Mouse (Mus musculus): Measurements from ENCODE around the gene Haghl. TPM values are rescaled to one million over a fixed set of nuclear protein-coding genes. Genes with fewer than 3 reads are reported as not detected.

Gene Haghl
- polyA plus RNA-seq, 1 experiment from 2014 or later: 108 TPM

DNA sequence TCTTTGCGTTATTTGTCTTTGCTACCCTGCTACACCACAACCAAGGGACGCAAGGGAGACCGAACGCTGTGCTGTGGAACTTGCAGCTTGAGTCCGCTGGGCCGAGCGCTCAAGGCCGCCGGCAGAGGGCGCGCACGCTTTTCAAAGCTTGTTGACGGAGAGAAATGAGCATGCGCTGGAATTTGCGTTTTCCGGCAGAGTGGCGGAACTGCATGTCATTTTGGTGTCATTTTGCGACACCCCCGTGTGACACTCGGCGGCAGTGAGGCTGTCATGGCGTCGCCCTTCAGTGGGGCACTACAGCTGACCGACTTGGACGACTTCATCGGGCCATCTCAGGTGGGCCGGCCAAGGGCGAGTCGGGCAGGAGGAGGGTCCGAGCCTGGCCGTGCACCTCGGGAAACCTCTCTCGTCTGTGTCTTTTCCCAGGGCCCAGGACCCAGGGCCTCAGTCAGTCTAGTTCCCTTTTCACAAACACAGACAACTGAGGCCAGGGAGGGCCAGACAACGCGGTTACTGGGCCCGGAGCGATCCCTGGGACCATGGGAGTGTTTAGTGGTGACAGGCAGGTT is 11.8 kb downstream of the Haghl start, which contains the start of gene Narfl:
Narfl (plus strand) TSS at position 228 of the 572 bp plus-strand sequence.
- peak; percentile 90 for ATAC-seq
- no peaks in the 10 kb centered on the region for H3K9me3 ChIP-seq (replicated peaks)
- peak within 1 kb of the TSS; percentile 73 for H3K4me3 ChIP-seq
- WGBS: under 1% methylated on average over 37 of the region's 37 CpGs
- 0 out of 2 replicates have a peak, but pooled peaks cover 4% of the 10 kb centered on the region for H3K27me3 ChIP-seq
- peaks cover 12% of the 10 kb centered on the region; the same call in 1 of the 2 replicates for H3K36me3 ChIP-seq (ENCODE audit: poor library complexity, severe bottlenecking)
- H3K4me1 ChIP-seq: peaks cover 12% of the 10 kb centered on the region
- H3K27ac ChIP-seq: no peak within 1 kb of the TSS
- peak within 1 kb of the TSS; percentile 93 for H3K4me2 ChIP-seq
- H3K9ac ChIP-seq: peak within 1 kb of the TSS; percentile 84

DNA sequence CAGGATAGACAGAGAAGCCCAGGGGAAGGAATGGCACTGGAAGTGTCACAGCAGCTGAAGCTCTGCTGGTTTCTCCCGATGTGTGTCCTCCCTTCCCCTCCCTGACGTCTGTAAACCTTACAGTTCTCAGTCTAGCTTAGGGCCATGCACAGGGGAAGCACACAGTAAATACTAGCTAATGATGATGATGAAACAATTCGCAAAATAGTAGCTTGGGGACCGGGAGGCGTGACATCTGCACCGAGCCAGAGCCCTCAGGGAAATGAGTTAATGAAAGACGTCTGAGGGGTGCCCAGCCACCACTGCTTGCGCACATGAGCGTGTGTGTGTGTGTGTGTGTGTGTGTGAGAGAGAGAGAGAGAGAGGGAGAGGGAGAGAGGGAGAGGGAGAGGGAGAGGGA is 16.1 kb downstream of the Haghl start:
- Histone ChIP-seq H3K9me3 (replicated peaks) (no peaks in the 10 kb centered on the region), H3K9ac (no peak overlapping the region), H3K4me1 (peaks cover 16% of the 10 kb centered on the region), H3K4me2 (no peak overlapping the region), H3K27ac (no peak overlapping the region), H3K36me3 (ENCODE audit: poor library complexity, severe bottlenecking) (no peaks in the 10 kb centered on the region), H3K27me3 (peaks cover 14% of the 10 kb centered on the region), H3K4me3 (no peak overlapping the region)
- no peak for ATAC-seq
- 60% methylated on average over 9 of the region's 9 CpGs for WGBS

DNA sequence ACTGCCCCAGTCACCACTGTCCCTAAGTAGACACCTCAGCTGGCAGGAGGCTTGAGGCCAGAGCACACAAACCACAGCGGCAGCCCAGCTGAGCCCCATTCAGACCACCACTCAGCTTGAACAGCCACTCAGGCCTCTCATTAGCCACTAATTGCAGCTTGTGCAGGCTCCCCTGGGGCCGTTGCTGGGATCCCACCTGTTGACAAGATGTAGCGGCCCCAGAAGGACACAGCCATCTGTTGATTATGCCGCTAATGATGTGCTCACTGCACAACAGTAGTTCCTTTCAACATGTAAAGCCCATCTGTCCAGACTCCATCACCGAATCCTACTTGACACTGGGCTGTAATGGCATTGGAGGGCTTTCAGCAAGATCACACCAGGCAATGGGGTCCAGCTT is 19.6 kb downstream of the Haghl start:
- 14% methylated on average over 5 of the region's 5 CpGs for WGBS

DNA sequence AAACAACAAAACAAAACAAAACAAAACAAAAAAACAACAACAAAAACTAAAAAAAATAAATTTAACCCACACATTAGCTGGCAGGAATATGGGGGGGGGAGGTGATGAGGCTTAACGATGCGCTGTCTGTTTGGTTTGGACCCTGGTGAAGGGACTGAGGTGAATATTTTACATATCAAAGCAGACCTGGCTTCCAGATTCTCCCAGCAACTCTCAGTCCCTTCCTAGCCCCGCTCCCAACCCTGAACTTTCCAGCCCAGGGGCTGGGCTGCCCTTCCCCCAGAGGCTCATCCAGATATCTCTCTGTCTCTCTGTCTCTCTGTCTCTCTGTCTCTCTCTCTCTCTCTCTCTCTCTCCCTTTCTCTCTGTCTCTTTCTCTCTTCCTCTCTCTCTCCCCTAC is 22.9 kb downstream of the Haghl start:
- Histone ChIP-seq H3K4me2 (no peak overlapping the region), H3K9ac (no peak overlapping the region), H3K27ac (no peak overlapping the region), H3K27me3 (0 out of 2 replicates have a peak, but pooled peaks cover 7% of the 10 kb centered on the region), H3K36me3 (ENCODE audit: poor library complexity, severe bottlenecking) (no peaks in the 10 kb centered on the region), H3K4me1 (peaks cover 10% of the 10 kb centered on the region), H3K4me3 (no peak overlapping the region), H3K9me3 (replicated peaks) (no peaks in the 10 kb centered on the region)
- WGBS: 34% methylated on average over 3 of the region's 3 CpGs
- no peak for ATAC-seq

More for the DNA sequence above, 19.6 kb downstream of the Haghl start:
- peak; percentile 74; the same call in 1 of the 2 replicates for ATAC-seq
- Histone ChIP-seq H3K36me3 (ENCODE audit: poor library complexity, severe bottlenecking) (no peaks in the 10 kb centered on the region), H3K4me1 (peaks cover 10% of the 10 kb centered on the region), H3K4me3 (no peak overlapping the region), H3K27ac (no peak overlapping the region), H3K4me2 (no peak overlapping the region), H3K27me3 (peaks cover 14% of the 10 kb centered on the region), H3K9me3 (replicated peaks) (no peaks in the 10 kb centered on the region), H3K9ac (0 out of 2 replicates have a peak overlapping the region, but pooled peaks have one; percentile 1)

DNA sequence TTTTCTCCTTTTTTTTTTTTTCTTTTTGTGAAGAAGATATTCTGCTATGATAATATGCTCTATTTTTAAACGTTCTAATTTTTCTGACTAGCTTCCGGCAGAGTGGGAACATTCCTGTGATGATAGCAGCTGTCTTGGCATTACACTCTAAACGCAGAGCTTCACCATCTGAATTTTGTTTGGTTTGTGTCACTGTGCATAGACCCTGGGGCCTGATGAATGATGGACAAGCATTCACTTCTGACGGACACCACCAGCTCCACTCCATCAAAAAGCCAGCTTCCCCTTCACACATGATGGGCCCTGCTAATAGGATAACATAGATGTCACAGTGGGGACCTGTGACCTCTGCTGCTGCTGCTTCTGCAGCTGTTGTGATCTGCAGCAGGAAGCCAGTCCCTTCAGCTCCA is 23.9 kb downstream of the Haghl start:
- Histone ChIP-seq H3K36me3 (ENCODE audit: poor library complexity, severe bottlenecking) (no peaks in the 10 kb centered on the region), H3K9me3 (replicated peaks) (no peaks in the 10 kb centered on the region), H3K27me3 (0 out of 2 replicates have a peak, but pooled peaks cover 4% of the 10 kb centered on the region), H3K4me3 (no peak overlapping the region), H3K27ac (no peak overlapping the region), H3K4me1 (peaks cover 9% of the 10 kb centered on the region), H3K9ac (no peak overlapping the region), H3K4me2 (no peak overlapping the region)
- 57% methylated on average over 4 of the region's 4 CpGs for WGBS
- no peak for ATAC-seq

DNA sequence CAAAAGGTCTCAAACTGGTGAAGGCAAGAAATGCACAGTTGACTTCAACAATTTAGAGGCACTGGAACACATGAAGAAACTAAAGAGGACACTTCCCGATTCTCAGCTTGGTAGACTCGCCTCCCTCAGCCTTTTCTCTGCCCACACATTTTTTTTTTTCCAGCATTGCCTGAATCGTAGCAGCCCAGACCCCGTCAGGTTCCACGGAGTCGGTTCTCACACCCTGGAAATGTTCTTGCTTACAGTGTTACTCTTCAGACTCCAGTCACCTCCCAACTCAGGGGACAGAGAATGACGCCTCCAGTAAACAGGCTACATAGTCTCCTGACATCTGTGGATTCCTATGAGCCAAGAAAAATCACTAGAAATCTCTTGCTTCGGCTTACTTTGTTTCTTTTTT is 25.3 kb downstream of the Haghl start:
- no peaks in the 10 kb centered on the region for H3K4me1 ChIP-seq
- H3K27ac ChIP-seq: no peak overlapping the region
- no peak overlapping the region for H3K4me3 ChIP-seq
- no peaks in the 10 kb centered on the region for H3K36me3 ChIP-seq (ENCODE audit: poor library complexity, severe bottlenecking)
- 80% methylated on average over 8 of the region's 8 CpGs for WGBS
- no peaks in the 10 kb centered on the region for H3K9me3 ChIP-seq (replicated peaks)
- 0 out of 2 replicates have a peak, but pooled peaks cover 4% of the 10 kb centered on the region for H3K27me3 ChIP-seq
- ATAC-seq: no peak
- H3K4me2 ChIP-seq: no peak overlapping the region
- H3K9ac ChIP-seq: no peak overlapping the region

DNA sequence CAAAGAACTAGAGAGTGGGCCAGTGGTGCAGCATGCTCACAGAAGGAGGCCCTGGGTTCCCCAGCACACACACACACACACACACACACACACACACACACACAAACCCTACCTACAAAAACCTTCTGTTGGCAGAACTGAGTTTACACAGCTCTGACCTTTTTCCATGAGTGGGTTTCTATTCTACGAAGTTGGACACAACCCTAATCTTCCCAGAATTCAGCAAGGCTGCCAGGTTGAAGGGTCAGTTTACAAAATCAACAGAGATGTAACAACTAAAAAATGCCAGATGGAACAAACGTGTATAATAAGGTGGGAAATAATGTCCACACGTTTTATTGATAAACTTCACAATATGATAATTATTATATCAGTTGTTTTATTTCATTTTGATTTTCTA is 27.8 kb downstream of the Haghl start:
- Histone ChIP-seq H3K9me3 (replicated peaks) (no peaks in the 10 kb centered on the region), H3K4me2 (no peak overlapping the region), H3K4me1 (no peaks in the 10 kb centered on the region), H3K9ac (no peak overlapping the region), H3K27me3 (0 out of 2 replicates have a peak, but pooled peaks cover 4% of the 10 kb centered on the region), H3K27ac (no peak overlapping the region), H3K4me3 (no peak overlapping the region), H3K36me3 (ENCODE audit: poor library complexity, severe bottlenecking) (no peaks in the 10 kb centered on the region)
- ATAC-seq: no peak
- whole genome bisulfite sequencing: 80% methylated on average over 3 of the region's 3 CpGs

DNA sequence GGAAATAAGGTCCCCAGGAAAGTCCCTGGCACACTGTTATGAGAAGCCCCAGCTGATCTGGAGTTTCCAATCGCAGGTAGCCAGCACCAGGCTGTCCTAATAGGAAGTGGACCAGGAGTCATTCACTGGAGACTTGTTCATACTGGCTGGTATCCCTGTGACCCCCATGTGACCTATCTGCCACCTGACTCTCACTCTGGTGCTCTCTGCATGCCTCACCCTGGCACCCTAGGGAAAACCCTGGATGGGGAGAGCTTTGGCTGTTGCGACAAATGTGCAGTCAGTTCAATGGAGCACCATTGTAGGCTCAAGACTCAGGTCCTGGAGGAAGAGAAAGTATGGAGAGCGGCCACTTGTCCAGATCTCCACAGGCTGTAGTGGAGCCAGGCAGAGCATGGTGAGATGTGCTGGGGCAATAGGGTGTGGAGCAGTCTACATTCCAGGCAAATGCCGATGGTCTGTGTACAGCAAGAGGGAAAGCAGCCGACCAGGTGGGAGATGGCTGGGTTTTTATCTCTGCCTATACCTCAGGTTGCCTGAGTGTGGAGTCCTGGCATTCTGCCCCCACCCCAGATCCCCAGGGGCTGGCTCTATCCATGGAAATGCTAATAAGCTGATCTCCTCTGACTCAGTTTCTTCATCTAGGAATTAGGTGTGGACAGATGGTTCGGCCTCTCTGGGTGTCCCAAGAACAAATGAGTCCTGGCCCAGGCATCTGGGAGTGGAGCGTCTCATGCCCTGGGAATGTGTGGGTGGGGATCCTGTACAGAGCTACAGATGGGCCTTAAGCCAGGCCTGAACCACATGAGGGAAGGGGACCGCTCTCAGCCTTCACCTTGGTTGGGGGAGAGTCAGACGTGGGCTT is 28.9 kb downstream of the Haghl start:
- Histone ChIP-seq H3K4me2 (no peak overlapping the region), H3K9me3 (replicated peaks) (no peaks in the 10 kb centered on the region), H3K9ac (no peak overlapping the region), H3K27ac (no peak overlapping the region), H3K27me3 (0 out of 2 replicates have a peak, but pooled peaks cover 4% of the 10 kb centered on the region), H3K36me3 (ENCODE audit: poor library complexity, severe bottlenecking) (no peaks in the 10 kb centered on the region), H3K4me3 (no peak overlapping the region), H3K4me1 (peaks cover 2% of the 10 kb centered on the region)
- 80% methylated on average over 9 of the region's 9 CpGs for WGBS
- ATAC-seq: no peak

DNA sequence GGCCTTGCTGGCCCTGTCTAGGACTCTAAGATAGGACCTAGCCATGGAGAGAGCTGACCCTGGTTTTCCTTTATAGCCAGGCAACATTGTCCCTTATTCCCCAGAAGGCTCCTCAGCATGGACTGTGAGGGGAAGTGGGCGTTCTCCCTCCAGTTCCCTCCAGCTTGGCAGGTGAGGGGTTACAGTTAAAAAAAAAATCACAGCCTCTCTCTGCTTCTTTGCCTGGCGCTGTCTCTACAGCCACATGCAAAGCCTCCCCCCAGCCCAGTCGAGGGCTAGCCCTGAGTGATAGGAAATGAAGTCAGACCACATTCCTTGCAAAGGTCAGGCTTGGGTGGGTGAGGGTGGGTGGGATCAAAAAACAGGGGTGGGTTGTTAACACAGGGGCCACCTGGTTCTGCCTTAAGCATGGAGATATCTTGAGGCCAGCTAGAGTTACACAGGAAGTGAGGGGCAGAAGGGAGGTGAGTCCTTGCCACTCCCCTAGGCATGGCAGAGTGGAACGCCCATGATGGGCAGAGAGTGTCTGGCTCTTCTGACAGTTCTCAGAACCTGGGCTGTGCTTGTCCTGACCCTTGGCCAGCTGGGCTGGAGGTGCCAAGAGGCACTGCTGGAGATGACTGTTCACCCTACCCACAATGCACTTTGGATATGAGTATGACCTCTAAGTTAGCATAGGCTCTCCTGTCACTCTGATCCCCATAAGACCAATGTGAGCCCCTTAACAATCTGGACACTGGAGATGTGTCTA is 29.7 kb downstream of the Haghl start:
- no peak for ATAC-seq
- 61% methylated on average over 4 of the region's 4 CpGs for WGBS

DNA sequence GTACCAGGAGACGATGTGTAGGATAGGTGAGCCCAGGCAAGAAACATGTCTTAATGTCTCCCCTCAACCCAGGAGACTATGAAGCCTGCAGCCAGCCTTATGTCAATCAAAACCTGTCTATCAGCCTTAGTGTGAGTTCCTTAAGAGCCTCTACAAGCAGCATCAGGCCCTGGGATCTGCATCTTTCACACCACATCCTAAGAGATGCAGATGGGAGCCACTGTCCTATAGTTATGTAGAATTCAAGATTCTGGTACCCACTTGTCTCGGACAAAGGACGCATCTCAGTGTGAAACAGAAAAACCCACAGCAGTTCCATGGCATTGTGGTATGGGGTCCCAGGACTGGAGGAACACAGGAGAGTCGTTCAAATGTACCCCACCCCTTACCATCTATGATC is 30.4 kb downstream of the Haghl start:
- 79% methylated on average over 4 of the region's 4 CpGs for WGBS
- Histone ChIP-seq H3K9ac (no peak overlapping the region), H3K27ac (no peak overlapping the region), H3K9me3 (replicated peaks) (no peaks in the 10 kb centered on the region), H3K4me1 (peaks cover 7% of the 10 kb centered on the region), H3K27me3 (0 out of 2 replicates have a peak, but pooled peaks cover 4% of the 10 kb centered on the region), H3K4me2 (no peak overlapping the region), H3K4me3 (no peak overlapping the region), H3K36me3 (ENCODE audit: poor library complexity, severe bottlenecking) (no peaks in the 10 kb centered on the region)
- ATAC-seq: no peak

More for the DNA sequence above, 29.7 kb downstream of the Haghl start:
- 0 out of 2 replicates have a peak, but pooled peaks cover 4% of the 10 kb centered on the region for H3K27me3 ChIP-seq
- no peaks in the 10 kb centered on the region for H3K36me3 ChIP-seq (ENCODE audit: poor library complexity, severe bottlenecking)
- peaks cover 7% of the 10 kb centered on the region for H3K4me1 ChIP-seq
- no peaks in the 10 kb centered on the region for H3K9me3 ChIP-seq (replicated peaks)
- no peak overlapping the region for H3K4me3 ChIP-seq
- no peak overlapping the region for H3K27ac ChIP-seq
- H3K4me2 ChIP-seq: no peak overlapping the region
- H3K9ac ChIP-seq: no peak overlapping the region

DNA sequence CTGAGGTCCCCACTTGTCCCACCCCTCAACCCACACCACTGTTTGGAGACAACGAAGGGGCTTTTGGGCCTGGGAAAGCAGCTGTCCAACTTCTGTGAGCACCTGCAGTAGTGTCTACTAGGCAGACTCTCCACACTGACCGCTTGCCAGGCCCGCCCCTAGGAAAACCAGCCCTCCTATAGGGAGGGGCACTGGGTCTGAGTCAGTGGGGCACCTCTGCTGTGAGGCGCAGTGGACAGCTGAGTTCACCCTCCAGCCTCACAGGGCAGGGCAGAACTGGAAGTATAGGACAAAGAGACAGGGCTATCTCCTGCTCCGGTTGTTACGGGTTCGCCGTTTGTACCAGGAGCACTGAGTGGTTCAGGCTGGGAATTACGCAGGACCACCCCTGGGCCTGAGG is 31.2 kb downstream of the Haghl start, which contains the start of gene Msln:
Msln (minus strand) TSS at position 138 of the 400 bp plus-strand sequence.
- no peak for ATAC-seq
- H3K27ac ChIP-seq: no peak within 1 kb of the TSS
- no peaks in the 10 kb centered on the region for H3K9me3 ChIP-seq (replicated peaks)
- no peak within 1 kb of the TSS for H3K4me2 ChIP-seq
- H3K9ac ChIP-seq: no peak within 1 kb of the TSS
- H3K27me3 ChIP-seq: peaks cover 2% of the 10 kb centered on the region; the same call in 1 of the 2 replicates
- H3K4me3 ChIP-seq: no peak within 1 kb of the TSS
- H3K4me1 ChIP-seq: peaks cover 7% of the 10 kb centered on the region
- WGBS: 74% methylated on average over 9 of the region's 9 CpGs
- H3K36me3 ChIP-seq (ENCODE audit: poor library complexity, severe bottlenecking): no peaks in the 10 kb centered on the region
